Mouse (Mus musculus): ENCODE results near the gene Tmem237.

The Tmem237 gene

GRCm38 (mm10) chr1:59101020-59101419, 19.2 kb downstream of the Tmem237 start:
- DNase-seq (ENCODE audit: low spot score in 2 of 2): no peak

GRCm38 (mm10) chr1:59094705-59095104, 25.5 kb downstream of the Tmem237 start, which contains the start of gene C2cd6:
C2cd6 (minus strand) TSS chr1:59094900.
- no peak for DNase-seq (ENCODE audit: low spot score in 2 of 2)

GRCm38 (mm10) chr1:59070867-59071266, 49.3 kb downstream of the Tmem237 start:
- no peak for DNase-seq (ENCODE audit: low spot score in 2 of 2)

GRCm38 (mm10) chr1:59067976-59068375, 52.2 kb downstream of the Tmem237 start:
- DNase-seq (ENCODE audit: low spot score in 2 of 2): no peak

- DNase-seq (ENCODE audit: low spot score in 2 of 2): no peak
Measured at GRCm38 (mm10) chr1:59063697-59064096, 56.5 kb downstream of the Tmem237 start.

- no peak for DNase-seq (ENCODE audit: low spot score in 2 of 2)
Measured at GRCm38 (mm10) chr1:59056955-59057354, 63.3 kb downstream of the Tmem237 start.

GRCm38 (mm10) chr1:59051306-59051705, 68.9 kb downstream of the Tmem237 start:
- DNase-seq (ENCODE audit: low spot score in 2 of 2): no peak

All from heart, adult 9 months (tissue).